Mouse (Mus musculus) lung, postnatal 14 days (tissue): ENCODE results near the gene Myh4.
A peak's percentile ranks its signal among the peaks of the same experiment; 100 is the strongest.

Experiments
- DNase-seq: peaks from one replicate; pipeline ENCODE4 v3.0.0; 2021

Gene Myh4

GRCm38 (mm10) chr11:67237481-67238079 is at the start of gene Myh4:
TSS of gene Myh4 (plus strand) at chr11:67238029.
- DNase-seq, result no peak

- DNase-seq, result no peak
Measured at GRCm38 (mm10) chr11:67190316-67190715, 47.5 kb upstream of the Myh4 start.

GRCm38 (mm10) chr11:67190814-67191213 is 47.0 kb upstream of the Myh4 start:
- no peak for DNase-seq

- DNase-seq, result no peak
Measured at GRCm38 (mm10) chr11:67191496-67191895, 46.3 kb upstream of the Myh4 start.

- no peak for DNase-seq
Measured at GRCm38 (mm10) chr11:67199321-67199720, 38.5 kb upstream of the Myh4 start.

- DNase-seq, result no peak
Measured at GRCm38 (mm10) chr11:67199752-67200151, 38.1 kb upstream of the Myh4 start, which contains the start of gene Myh1. TSS of gene Myh1 (plus strand) at chr11:67200052.

- no peak for DNase-seq
Measured at GRCm38 (mm10) chr11:67204766-67205165, 33.1 kb upstream of the Myh4 start.

- DNase-seq, result no peak
Measured at GRCm38 (mm10) chr11:67221803-67222202, 16.0 kb upstream of the Myh4 start.

- no peak for DNase-seq
Measured at GRCm38 (mm10) chr11:67224466-67224865, 13.4 kb upstream of the Myh4 start.

GRCm38 (mm10) chr11:67228731-67229130 is 9.1 kb upstream of the Myh4 start:
- no peak for DNase-seq

- DNase-seq, result no peak
Measured at GRCm38 (mm10) chr11:67229166-67229565, 8.7 kb upstream of the Myh4 start.

GRCm38 (mm10) chr11:67229946-67230345 is 7.9 kb upstream of the Myh4 start:
- DNase-seq, result peak; percentile 23

- DNase-seq, result peak; percentile 67
Measured at GRCm38 (mm10) chr11:67235639-67236358, 2.0 kb upstream of the Myh4 start.

- no peak for DNase-seq
Measured at GRCm38 (mm10) chr11:67236799-67237198, 1.0 kb upstream of the Myh4 start.

GRCm38 (mm10) chr11:67241051-67241450 is 3.2 kb downstream of the Myh4 start:
- no peak for DNase-seq

GRCm38 (mm10) chr11:67253691-67254090 is 15.9 kb downstream of the Myh4 start:
- DNase-seq, result no peak

GRCm38 (mm10) chr11:67257048-67257447 is 19.2 kb downstream of the Myh4 start:
- DNase-seq, result no peak

GRCm38 (mm10) chr11:67260956-67261355 is 23.1 kb downstream of the Myh4 start:
- no peak for DNase-seq

GRCm38 (mm10) chr11:67276601-67277174 is 38.9 kb downstream of the Myh4 start, which contains the start of gene Myh8:
TSS of gene Myh8 (plus strand) at chr11:67277124.
- peak; percentile 8 for DNase-seq

GRCm38 (mm10) chr11:67293440-67293839 is 55.6 kb downstream of the Myh4 start:
- DNase-seq, result no peak
